20 mouse cellular contexts compared by ENCODE assay signal in genomic region chr6:136304369-136304988, GRCm38 (mm10). TPM values are rescaled to one million over a fixed set of nuclear protein-coding genes. Genes with fewer than 3 reads are reported as not detected.
DNase-seq lines count a peak whose midpoint lies in the region.
"Had no signal": no experiment of that assay in that cellular context is flagged by ENCODE, and none has a peak within 500 bp of the region (broad histone marks: within the 10 kb centered on the region; RNA-seq: fewer than 3 reads in every experiment).

No protein-coding gene starts in this region.

- peak; percentile 57 for DNase-seq in left cerebral cortex, adult 11 months (ENCODE audit: low spot score)
- DNase-seq in left cerebral cortex, postnatal 4 days: no peak
- peak; percentile 73 to 79 for DNase-seq in frontal cortex, adult 2 months (ENCODE audit: extremely low spot score in 1 of 2, low spot score in 1 of 2)
- DNase-seq in layer of hippocampus, postnatal 14 days (ENCODE audit: low spot score in 2 of 2): peak; percentile 34 to 71
- DNase-seq in right cerebral cortex, postnatal 10 days (ENCODE audit: low spot score in 2 of 2): peak; percentile 64 to 87
- DNase-seq in cerebellum, postnatal 4 days (ENCODE audit: low spot score in 2 of 2): no peak
- DNase-seq in embryo, embryonic 10 days (ENCODE audit: low spot score): no peak
- DNase-seq in thymus, postnatal 25 days: no peak
- DNase-seq: cerebellum, postnatal 14 days; gastrocnemius, postnatal 10 days; kidney, adult 9 months; liver, embryonic 13.5 days; lung, postnatal 10 days had no signal

- intact Hi-C loops in left cerebral cortex, postnatal 4 days (cut with DNase I): no loop called here

RNA-seq across cellular contexts. Expression of gene Gm8994, which starts 22.9 kb away (rescaled TPM):
- total RNA-seq in left cerebral cortex, postnatal 4 days (2021): not detected
- polyA plus RNA-seq in frontal cortex, adult 2 months (2012; rRNA removed): not detected in 2 replicates
- not detected for total RNA-seq in layer of hippocampus, postnatal 14 days (2021)
- total RNA-seq: gastrocnemius, postnatal 10 days; left cerebral cortex, adult 8-10 months had no signal
- polyA plus RNA-seq: CD4-positive, CD25-positive, alpha-beta regulatory T cell, adult 4 months; embryonic facial prominence, embryonic 14.5 days; heart, embryonic 12.5 days; hindbrain, embryonic 14.5 days; liver, embryonic 13.5 days; midbrain, embryonic 12.5 days; neural tube, embryonic 13.5 days had no signal

Comparison
In these comparisons a context has a peak if more than half of its experiments do, and no peak if none do; other contexts are left out.
1. DNase-seq: peak in left cerebral cortex, adult 11 months (single experiment), frontal cortex, adult 2 months (2 of 2), layer of hippocampus, postnatal 14 days (2 of 2) and right cerebral cortex, postnatal 10 days (2 of 2); none in left cerebral cortex, postnatal 4 days (single experiment), cerebellum, postnatal 4 days (0 of 2), embryo, embryonic 10 days (single experiment) and thymus, postnatal 25 days (single experiment).